Mouse (Mus musculus) forebrain, embryonic 14.5 days (tissue): ENCODE results near the gene D6Ertd527e. TPM values are rescaled to one million over a fixed set of nuclear protein-coding genes. Genes with fewer than 3 reads are reported as not detected.
"Not testable (repeated sequence)": the region's sequence is repeated elsewhere in the genome, so short reads cannot be mapped to it uniquely, and the experiment has no call there.

Source experiments
- ATAC-seq: fragments of 200-750 bp; cut with Nextera tagmentation; 2 replicates; pipeline ENCODE4 v1.8.0; 2017; ENCODE audit warnings: mild to moderate bottlenecking, moderate library complexity
- DNase-seq: peaks from one replicate; pipeline ENCODE4 v3.0.0-alpha.2; 2015; ENCODE audit warnings: low spot score
- H3K27ac ChIP-seq: fragments of 300-500 bp; sonication (generic); 2 replicates; pipeline ENCODE4 v1.5.1; 2014; ENCODE audit warnings: low read depth, mild to moderate bottlenecking, control low read depth, low read length, moderate library complexity
- H3K27me3 ChIP-seq: fragments of 300-500 bp; sonication (generic); replicated peaks from 2 replicates; pipeline ENCODE4 v1.6.1; 2014; ENCODE audit warnings: low read length, control low read depth, mixed read lengths; ENCODE audit not compliant: control insufficient read depth, insufficient read depth
- H3K36me3 ChIP-seq: fragments of 300-500 bp; sonication (generic); 2 replicates; pipeline ENCODE4 v1.6.1; 2014; ENCODE audit warnings: low read length, control low read depth; ENCODE audit not compliant: control insufficient read depth, insufficient read depth
- H3K4me1 ChIP-seq: fragments of 300-500 bp; sonication (generic); 2 replicates; pipeline ENCODE4 v1.6.1; 2014; ENCODE audit warnings: antibody characterized with exemption, low read length, control low read depth; ENCODE audit not compliant: control insufficient read depth, insufficient read depth
- H3K4me2 ChIP-seq: fragments of 300-500 bp; sonication (generic); 2 replicates; pipeline ENCODE4 v1.6.1; 2014; ENCODE audit warnings: mild to moderate bottlenecking, control low read depth, low read length
- H3K4me3 ChIP-seq: fragments of 300-500 bp; sonication (generic); 2 replicates; pipeline ENCODE4 v1.5.1; 2014; ENCODE audit warnings: low read depth, low read length, control low read depth
- H3K9ac ChIP-seq: fragments of 300-500 bp; sonication (generic); 2 replicates; pipeline ENCODE4 v1.6.1; 2014; ENCODE audit warnings: mild to moderate bottlenecking, low read length, control low read depth, moderate library complexity
- H3K9me3 ChIP-seq: fragments of 300-500 bp; sonication (generic); replicated peaks from 2 replicates; pipeline ENCODE4 v1.6.1; 2016; ENCODE audit warnings: low read length, control low read depth, mixed read lengths; ENCODE audit not compliant: control insufficient read depth
- WGBS: fragments of 180-500 bp; shearing (Covaris S2); extraction: QIAGEN DNeasy Blood & Tissue Kit; methylation state at CpG from one replicate; pipeline ENCODE4 v1.1.7; 2014; 5-methylcytosine and 5-hydroxymethylcytosine counted together
- polyA plus RNA-seq: library from polyadenylated mRNA; unstranded; fragments of >200 nt; fragmentation: Nextera tagmentation; extraction: Ambion mirVana; gene quantifications from 2 replicates; pipeline ENCODE4 v1.2.1, GENCODE M21; 2014

Gene D6Ertd527e
- polyA plus RNA-seq, 1 experiment from 2014 or later = not detected

GRCm38 (mm10) chr6:87085026-87085425 lies 19.5 kb upstream of the D6Ertd527e start:
- DNase-seq (no peak), ATAC-seq (no peak)
- Histone ChIP-seq H3K9ac (no peak overlapping the region), H3K4me2 (no peak overlapping the region), H3K36me3 (peaks cover 86% of the 10 kb centered on the region), H3K27ac (no peak overlapping the region), H3K4me3 (no peak overlapping the region), H3K9me3 (no peaks in the 10 kb centered on the region), H3K4me1 (no peaks in the 10 kb centered on the region), H3K27me3 (no peaks in the 10 kb centered on the region)
- WGBS = 92% methylated on average over 6 of the region's 6 CpGs

GRCm38 (mm10) chr6:87088356-87088755 lies 16.2 kb upstream of the D6Ertd527e start:
- Histone ChIP-seq H3K36me3 (peaks cover 67% of the 10 kb centered on the region), H3K9me3 (no peaks in the 10 kb centered on the region), H3K4me2 (no peak overlapping the region), H3K27ac (no peak overlapping the region), H3K4me1 (no peaks in the 10 kb centered on the region), H3K27me3 (no peaks in the 10 kb centered on the region), H3K4me3 (no peak overlapping the region), H3K9ac (no peak overlapping the region)
- WGBS = 93% methylated on average over 5 of the region's 5 CpGs
- no peak for DNase-seq
- no peak for ATAC-seq

GRCm38 (mm10) chr6:87090877-87091276 lies 13.7 kb upstream of the D6Ertd527e start:
- Histone ChIP-seq H3K9me3 (no peaks in the 10 kb centered on the region), H3K4me1 (no peaks in the 10 kb centered on the region), H3K36me3 (peaks cover 44% of the 10 kb centered on the region), H3K27me3 (no peaks in the 10 kb centered on the region), H3K4me3 (no peak overlapping the region), H3K4me2 (no peak overlapping the region), H3K9ac (no peak overlapping the region), H3K27ac (no peak overlapping the region)
- no peak for DNase-seq
- no peak for ATAC-seq
- WGBS = 85% methylated on average over 3 of the region's 3 CpGs

- no peaks in the 10 kb centered on the region for H3K27me3 ChIP-seq
- no peak for DNase-seq
- peaks cover 29% of the 10 kb centered on the region for H3K36me3 ChIP-seq
- H3K4me3 ChIP-seq = no peak overlapping the region
- no peaks in the 10 kb centered on the region for H3K4me1 ChIP-seq
- H3K9me3 ChIP-seq = no peaks in the 10 kb centered on the region
- WGBS = 94% methylated on average over 5 of the region's 5 CpGs
- H3K9ac ChIP-seq = no peak overlapping the region
- no peak overlapping the region for H3K27ac ChIP-seq
- no peak for ATAC-seq
- no peak overlapping the region for H3K4me2 ChIP-seq
Measured at GRCm38 (mm10) chr6:87092476-87092875, 12.1 kb upstream of the D6Ertd527e start.

- ATAC-seq, DNase-seq, H3K4me3 ChIP-seq, H3K27me3 ChIP-seq, H3K9me3 ChIP-seq, H3K9ac ChIP-seq, H3K4me1 ChIP-seq, H3K27ac ChIP-seq, H3K4me2 ChIP-seq: not testable (repeated sequence)
- 90% methylated on average over 8 of the region's 8 CpGs for WGBS
- peaks cover 20% of the 10 kb centered on the region for H3K36me3 ChIP-seq
Measured at GRCm38 (mm10) chr6:87093631-87094030, 10.9 kb upstream of the D6Ertd527e start.

GRCm38 (mm10) chr6:87099261-87099660 lies 5.3 kb upstream of the D6Ertd527e start:
- no peak overlapping the region for H3K9ac ChIP-seq
- H3K4me3 ChIP-seq = no peak overlapping the region
- H3K27ac ChIP-seq = no peak overlapping the region
- DNase-seq = no peak
- WGBS = 21% methylated on average over 3 of the region's 3 CpGs
- no peaks in the 10 kb centered on the region for H3K27me3 ChIP-seq
- H3K9me3 ChIP-seq = no peaks in the 10 kb centered on the region
- no peaks in the 10 kb centered on the region for H3K36me3 ChIP-seq
- H3K4me2 ChIP-seq = no peak overlapping the region
- H3K4me1 ChIP-seq = 0 out of 2 replicates have a peak, but pooled peaks cover 3% of the 10 kb centered on the region
- ATAC-seq = no peak

GRCm38 (mm10) chr6:87099671-87100296 lies 4.8 kb upstream of the D6Ertd527e start:
- Histone ChIP-seq H3K9me3 (no peaks in the 10 kb centered on the region), H3K4me1 (0 out of 2 replicates have a peak, but pooled peaks cover 3% of the 10 kb centered on the region), H3K27me3 (no peaks in the 10 kb centered on the region), H3K27ac (no peak overlapping the region), H3K9ac (no peak overlapping the region), H3K4me2 (no peak overlapping the region), H3K4me3 (no peak overlapping the region), H3K36me3 (no peaks in the 10 kb centered on the region)
- ATAC-seq (peak; percentile 11; the same call in 1 of the 2 replicates), DNase-seq (peak; percentile 61)
- 53% methylated on average over 7 of the region's 7 CpGs for WGBS

- DNase-seq (no peak), ATAC-seq (no peak)
- Histone ChIP-seq H3K9me3 (no peaks in the 10 kb centered on the region), H3K4me2 (no peak overlapping the region), H3K27me3 (no peaks in the 10 kb centered on the region), H3K4me1 (0 out of 2 replicates have a peak, but pooled peaks cover 3% of the 10 kb centered on the region), H3K27ac (no peak overlapping the region), H3K36me3 (no peaks in the 10 kb centered on the region), H3K9ac (no peak overlapping the region), H3K4me3 (no peak overlapping the region)
- 90% methylated on average over 9 of the region's 9 CpGs for WGBS
Measured at GRCm38 (mm10) chr6:87100297-87101020, 4.1 kb upstream of the D6Ertd527e start.
